Mouse (Mus musculus): ENCODE results near the gene Npas3.

The Npas3 gene

DNA sequence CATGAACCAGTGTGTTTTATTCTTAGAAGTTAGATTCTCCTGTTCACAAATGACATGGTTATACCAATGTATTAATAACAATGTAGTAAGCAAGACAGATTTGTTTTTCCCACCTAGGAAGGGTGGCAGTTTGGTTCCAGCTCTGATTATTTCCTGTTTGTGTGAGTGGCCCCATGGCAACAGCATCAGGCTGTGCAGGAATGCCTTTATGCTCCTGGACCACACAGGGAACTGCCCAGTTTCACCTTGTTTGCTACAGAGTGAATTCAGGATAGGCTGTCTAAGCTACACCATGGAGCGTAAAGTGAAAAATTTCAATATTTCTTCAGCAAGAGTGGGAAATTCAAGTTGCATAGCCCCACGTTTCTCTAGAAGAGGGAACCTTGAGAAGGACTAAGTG is 162.2 kb downstream of the Npas3 start:
- no peak for DNase-seq (ENCODE audit: low spot score)

DNA sequence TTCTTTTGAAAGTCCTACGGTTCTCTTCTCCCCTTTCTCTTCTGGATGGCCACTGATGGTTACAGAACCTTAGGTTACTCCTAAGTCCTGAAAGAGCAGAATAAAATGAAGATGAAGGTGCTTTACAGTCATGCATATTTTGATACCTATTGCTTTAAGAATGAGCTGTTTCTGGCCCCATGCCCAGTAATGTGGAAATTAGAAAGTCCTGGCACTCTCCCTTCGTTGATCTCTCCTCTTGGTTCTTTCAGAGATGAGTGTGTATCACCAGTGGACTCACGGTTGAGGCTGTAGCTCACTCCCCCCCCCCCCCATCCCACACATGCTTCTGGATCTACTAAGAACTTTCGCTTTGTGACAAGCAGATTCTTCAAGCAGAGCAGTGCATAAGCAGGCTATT is 167.6 kb downstream of the Npas3 start:
- DNase-seq (ENCODE audit: low spot score) = no peak

- no peak for DNase-seq (ENCODE audit: low spot score)
These were observed 173.2 kb downstream of the Npas3 start for GRCm38 (mm10) chr12:53421701-53422100.

- no peak for DNase-seq (ENCODE audit: low spot score)
These were observed 175.2 kb downstream of the Npas3 start for GRCm38 (mm10) chr12:53423631-53424030.

DNA sequence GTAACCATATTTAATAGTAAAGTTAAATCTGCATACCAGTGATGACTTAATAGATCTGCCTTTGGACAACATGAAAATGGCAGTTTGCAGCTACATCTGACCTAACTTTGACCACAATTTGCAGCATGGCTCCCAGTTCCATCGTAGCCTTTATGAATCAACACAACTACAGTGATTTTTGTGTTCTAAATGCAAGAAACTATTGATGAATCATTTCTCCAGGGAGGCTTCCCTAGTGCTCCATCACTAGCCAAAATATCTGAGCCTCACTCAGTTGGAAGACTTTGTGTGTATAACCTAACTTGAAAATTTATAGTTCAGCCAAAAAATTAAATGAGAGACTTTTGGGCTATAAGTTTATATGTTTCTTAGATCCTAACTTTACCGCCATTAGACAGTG is 177.5 kb downstream of the Npas3 start:
- DNase-seq (ENCODE audit: low spot score) = no peak

DNA sequence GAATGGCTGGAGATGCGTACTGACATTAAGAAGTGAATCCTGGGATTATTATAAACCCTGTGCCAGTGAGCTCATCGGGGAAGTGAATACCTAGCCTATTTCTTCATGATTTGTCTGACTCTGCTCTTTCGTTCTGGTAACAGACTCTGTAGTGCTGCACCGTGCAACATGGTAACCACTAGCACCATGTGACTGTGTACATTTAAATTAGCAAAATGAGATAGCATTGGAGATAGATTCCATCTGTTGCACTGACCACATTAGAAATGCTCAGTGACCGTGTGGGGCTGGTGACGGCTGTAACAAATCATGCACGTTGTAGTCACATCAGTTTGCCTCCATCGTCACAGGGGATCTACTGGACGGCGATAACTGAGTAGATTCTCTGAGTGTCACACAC is 178.7 kb downstream of the Npas3 start:
- no peak for DNase-seq (ENCODE audit: low spot score)

- DNase-seq (ENCODE audit: low spot score) = no peak
These were observed 193.6 kb downstream of the Npas3 start for GRCm38 (mm10) chr12:53442029-53442428.

DNA sequence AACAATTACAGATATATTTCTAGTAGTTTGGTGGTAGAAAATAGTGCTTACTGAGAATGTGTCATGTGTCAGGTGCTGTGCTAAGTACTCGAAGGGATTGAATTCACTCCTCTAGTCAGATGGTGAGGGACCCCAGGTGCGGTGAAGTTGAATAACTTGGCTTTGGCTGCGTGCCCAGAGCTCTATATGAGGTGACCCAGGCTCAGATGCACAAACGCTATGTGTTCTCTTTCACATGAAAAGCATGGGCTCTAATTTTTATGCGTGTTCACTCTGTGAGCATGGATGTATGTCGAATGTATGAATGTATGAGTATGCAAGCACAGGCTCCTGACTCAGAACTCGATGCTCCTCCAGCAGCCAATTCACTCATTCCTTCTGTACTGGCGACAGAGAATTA is 199.0 kb downstream of the Npas3 start:
- no peak for DNase-seq (ENCODE audit: low spot score)

GRCm38 (mm10) chr12:53448040-53448439 is 199.6 kb downstream of the Npas3 start:
- no peak for DNase-seq (ENCODE audit: low spot score)

GRCm38 (mm10) chr12:53467549-53467948 is 219.1 kb downstream of the Npas3 start:
- no peak for DNase-seq (ENCODE audit: low spot score)

- no peak for DNase-seq (ENCODE audit: low spot score)
These were observed 226.0 kb downstream of the Npas3 start for GRCm38 (mm10) chr12:53474486-53474885.

DNA sequence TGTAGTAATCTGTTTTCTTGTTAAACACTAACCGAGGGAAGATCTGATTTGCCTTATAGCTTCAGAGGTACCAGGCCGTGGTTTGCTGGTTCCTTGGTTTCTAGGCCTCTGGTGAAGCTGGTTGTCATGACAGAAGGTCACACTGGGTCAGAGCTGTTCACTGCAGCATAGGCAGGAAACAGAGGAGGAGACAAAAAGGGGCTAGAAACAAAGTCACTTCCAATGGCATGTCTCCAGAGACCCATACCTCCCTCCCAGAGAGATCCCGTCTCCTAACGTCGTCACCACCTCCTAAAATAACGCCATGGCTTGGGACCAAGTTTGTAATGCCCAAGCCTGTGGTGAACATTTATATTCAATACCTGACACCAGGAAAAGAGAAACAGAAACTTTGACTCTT is 236.4 kb downstream of the Npas3 start:
- DNase-seq (ENCODE audit: low spot score) = no peak

DNA sequence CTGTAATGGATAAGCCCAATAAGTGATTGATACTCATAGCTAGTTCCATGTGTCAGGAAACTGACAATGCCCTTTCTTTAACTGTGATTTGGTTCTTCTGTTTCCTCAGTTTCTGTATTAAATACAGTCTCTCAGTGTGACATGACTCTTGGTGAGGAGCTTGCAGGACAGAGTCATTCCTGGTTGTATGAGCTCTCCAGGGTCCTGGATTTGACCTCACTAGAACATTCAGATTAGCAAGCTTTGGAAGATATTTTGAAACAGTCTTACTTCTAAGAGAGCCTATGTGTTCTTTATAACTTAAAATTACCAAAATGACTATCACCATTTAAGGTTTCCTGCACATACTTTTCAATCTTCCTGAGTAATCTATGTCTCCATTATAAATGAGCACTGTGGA is 247.9 kb downstream of the Npas3 start:
- no peak for DNase-seq (ENCODE audit: low spot score)

GRCm38 (mm10) chr12:53514885-53515284 is 266.4 kb downstream of the Npas3 start:
- DNase-seq (ENCODE audit: low spot score) = no peak

- no peak for DNase-seq (ENCODE audit: low spot score)
These were observed 271.1 kb downstream of the Npas3 start for GRCm38 (mm10) chr12:53519556-53519955.

- DNase-seq (ENCODE audit: low spot score) = no peak
These were observed 274.2 kb downstream of the Npas3 start for GRCm38 (mm10) chr12:53522631-53523030.

DNA sequence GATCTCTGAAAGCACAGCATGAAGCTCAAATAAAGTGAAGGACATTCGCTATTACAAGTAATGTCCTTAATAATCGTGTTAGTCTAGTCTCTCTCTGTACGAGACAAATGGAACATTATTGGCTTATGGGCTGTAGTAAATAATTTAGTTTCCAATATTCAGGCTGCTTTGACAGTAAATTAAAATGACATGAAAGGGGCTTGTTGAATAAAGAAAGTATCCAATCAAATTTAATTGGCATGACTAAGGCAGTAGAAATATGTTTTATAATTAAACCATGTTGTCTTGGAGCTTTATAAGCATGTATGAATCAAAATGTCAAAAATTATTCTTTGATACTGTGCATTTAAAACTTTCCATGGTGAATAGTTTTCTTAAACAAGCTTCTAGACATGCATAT is 278.6 kb downstream of the Npas3 start:
- DNase-seq (ENCODE audit: low spot score) = no peak

GRCm38 (mm10) chr12:53529345-53529744 is 280.9 kb downstream of the Npas3 start:
- no peak for DNase-seq (ENCODE audit: low spot score)

DNA sequence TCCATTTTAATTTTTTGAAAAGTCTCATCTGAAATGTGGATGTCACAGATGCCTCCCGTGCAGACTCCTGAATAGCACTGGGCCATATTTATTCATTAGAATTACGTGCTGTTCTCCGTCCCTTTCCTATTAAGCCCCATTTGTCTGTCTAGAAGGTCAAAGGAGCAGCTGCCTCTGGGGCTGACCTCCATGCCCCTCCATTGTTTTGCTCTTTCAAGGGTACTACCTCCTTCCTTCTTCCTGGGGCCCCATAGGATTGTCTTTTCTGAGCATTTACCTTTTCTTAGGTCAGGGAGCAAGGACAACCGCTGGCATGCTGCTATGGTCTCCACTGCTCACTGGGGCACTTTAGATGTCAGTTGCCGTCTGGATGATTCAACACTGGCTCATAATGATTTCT is 288.3 kb downstream of the Npas3 start:
- DNase-seq (ENCODE audit: low spot score) = no peak

DNA sequence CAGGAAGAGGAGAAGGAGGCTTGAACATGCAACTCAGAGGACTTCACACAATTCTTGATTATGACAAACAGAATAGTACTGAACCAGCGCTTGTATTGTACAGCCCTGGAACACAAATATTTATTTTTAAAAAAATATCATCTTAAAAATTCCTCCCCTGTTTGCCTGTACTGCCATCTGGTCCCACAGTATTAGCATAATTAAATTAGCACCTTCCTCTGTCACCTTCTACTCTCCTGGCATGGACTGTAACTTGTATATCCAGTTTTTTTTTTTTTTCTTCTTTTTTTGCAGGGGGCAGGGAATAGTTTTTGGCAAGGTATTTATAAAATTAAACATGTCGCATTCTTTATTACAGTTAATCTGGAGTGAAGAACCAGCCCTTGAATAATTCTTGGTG is 307.9 kb downstream of the Npas3 start:
- DNase-seq (ENCODE audit: low spot score) = no peak

GRCm38 (mm10) chr12:53558259-53558658 is 309.8 kb downstream of the Npas3 start:
- DNase-seq (ENCODE audit: low spot score) = no peak

DNA sequence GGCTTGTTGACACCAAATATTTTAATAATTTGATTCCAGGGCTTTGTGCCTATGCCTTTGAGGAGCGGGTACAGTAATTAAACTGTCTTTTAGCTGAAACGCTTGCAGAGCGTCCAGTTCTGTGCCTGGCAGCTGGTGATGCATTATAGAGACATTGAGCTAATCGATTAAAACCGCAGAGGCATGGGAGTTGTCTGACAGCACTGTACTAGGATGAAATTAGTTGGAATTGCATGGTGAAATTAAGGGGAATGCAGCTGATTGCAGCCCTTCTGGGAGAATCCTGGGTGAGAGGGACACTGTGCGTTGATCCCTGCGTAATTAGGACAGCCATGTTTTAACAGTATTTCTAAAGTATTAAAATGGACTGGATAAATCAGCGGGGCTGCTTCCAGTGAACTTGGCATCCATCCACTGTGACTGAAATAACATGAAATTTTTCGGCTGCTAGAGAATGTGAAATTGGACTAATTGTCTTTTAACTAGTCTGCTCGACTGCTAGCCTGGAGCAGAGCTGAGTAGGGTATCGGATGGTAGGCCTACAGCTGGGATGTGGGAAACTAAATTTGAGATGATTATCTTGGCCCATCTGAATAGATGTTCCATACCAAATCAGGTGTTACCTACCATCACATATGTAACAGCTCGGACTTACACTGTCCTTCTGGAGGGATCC is 318.4 kb downstream of the Npas3 start:
- DNase-seq (ENCODE audit: low spot score) = no peak

GRCm38 (mm10) chr12:53581181-53581580 is 332.7 kb downstream of the Npas3 start:
- no peak for DNase-seq (ENCODE audit: low spot score)

- no peak for DNase-seq (ENCODE audit: low spot score)
These were observed 338.8 kb downstream of the Npas3 start for GRCm38 (mm10) chr12:53587249-53587648.
